Mouse (Mus musculus): ENCODE measurements around the gene Sim2.

DNA sequence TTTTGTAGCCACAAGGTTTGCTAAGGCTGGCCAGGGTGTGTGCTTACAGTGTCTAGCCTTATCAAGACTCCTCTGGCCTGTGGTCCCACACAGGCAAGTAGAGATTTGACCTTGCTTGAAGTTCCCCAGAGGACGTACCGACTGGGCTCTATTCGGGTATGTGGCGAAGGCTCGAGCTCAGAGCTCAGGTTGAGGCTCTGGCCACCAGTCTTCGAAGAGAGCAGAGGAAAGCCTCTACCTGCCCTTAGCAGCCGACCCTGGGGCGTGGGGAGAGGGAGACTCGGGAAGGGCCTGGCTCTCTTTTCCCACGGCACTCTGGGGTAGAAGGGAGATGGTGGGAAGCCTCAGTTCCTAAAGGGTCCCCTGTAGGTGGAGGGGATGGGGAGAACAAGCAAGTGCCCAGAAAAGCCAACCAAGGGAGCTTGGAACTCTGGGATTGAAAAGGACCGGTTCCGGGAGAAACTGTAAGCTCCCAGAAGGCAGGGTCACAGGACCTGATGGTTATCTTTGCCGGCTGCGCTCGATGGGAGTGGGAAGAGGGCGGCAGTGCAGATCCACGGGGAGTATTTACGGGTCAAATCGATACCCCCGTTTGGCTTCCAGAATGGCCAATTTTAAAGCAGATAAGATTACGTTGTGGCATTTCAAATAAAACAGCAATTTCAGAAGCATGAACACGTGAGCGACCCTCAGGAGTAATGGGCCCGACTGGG is 8.6 kb downstream of the Sim2 start:
- TF ChIP-seq CTCF (IDR thresholded peaks at IDR 0.05) (no peak), EP300 (IDR thresholded peaks at IDR 0.05) (no peak)
